Mouse (Mus musculus): ENCODE measurements at regions not wholly inside any gene's neighbourhood (a gene's known extent, or its start where the extent isn't known, plus 50 kb on each side); places are given as distances from the start of the nearest gene placed in this dataset.

DNA sequence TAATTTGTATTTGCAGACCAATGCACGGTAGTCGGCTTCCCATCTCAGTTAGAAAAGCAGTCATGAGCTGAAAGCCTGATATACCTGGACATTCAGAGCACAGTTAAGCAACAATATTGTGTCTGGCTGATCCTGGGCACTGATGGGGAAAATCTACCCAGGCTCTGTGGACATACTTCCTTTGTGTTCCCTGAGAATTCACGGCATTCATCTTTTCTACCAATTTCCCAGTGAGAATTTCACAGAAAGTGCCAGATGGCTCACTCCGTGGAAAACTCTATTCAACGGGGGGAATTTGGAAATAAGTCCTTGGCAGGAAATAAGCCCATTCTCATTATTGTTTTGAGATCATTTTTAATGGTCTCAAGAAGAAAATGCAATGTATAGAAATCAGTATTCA, 484.6 kb upstream of the Chrm3 start:
- DNase-seq, result no peak

DNA sequence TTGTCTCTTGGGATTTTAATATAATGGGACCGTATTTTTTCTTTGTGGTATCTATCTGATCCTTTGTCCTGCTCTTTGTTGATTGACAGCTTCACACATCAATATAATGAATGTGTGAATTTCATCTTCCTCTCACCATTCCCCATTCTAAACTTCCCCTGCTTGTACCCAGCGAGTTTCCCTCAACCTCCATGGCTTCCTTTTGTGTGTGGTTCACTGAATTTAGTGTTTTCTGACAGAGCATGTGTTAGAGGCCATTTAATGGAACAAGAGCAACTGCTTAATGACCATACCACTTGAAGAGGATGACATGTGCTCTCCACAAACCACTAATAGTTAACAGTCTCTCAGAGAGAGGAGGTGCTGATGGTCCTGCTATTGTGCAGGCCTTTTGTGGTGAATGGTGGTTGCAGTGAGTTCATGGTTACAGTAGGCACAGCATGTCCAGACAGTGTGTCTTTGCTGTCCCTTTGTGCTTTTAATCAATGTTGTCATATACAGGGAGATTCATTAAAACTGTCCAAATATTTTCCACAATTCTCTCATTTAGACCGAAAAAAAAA, 438.8 kb upstream of the Chrm3 start:
- DNase-seq, result no peak

All from cerebellum, adult 9-10 months (tissue).